9 mouse cellular contexts compared by ENCODE assay signal in the genomic region with DNA sequence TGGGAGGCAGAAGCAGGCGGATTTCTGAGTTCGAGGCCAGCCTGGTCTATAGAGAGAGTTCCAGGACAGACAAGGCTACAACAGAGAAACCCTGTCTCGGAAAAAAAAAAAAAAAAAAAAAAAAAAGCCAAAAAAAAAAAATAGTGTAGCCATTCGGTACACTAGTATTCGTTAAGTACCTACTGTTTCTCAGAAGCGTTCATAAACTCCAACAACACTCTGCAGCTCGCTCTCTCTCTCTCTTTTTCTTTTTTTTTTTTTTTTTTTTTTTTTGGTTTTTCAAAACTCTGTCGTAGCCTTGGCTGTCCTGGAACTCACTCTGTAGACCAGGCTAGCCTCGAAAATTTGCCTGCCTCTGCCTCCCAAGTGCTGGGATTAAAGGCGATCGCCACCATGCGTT. TPM values are rescaled to one million over a fixed set of nuclear protein-coding genes. Genes with fewer than 3 reads are reported as not detected.
"Had no signal": no experiment of that assay in that cellular context is flagged by ENCODE, and none has a peak within 500 bp of the region (broad histone marks: within the 10 kb centered on the region; RNA-seq: fewer than 3 reads in every experiment).

No protein-coding gene starts in this region.

RNA-seq across cellular contexts. Expression of gene Cort, which starts 26.1 kb away (rescaled TPM):
- polyA plus RNA-seq: lung, adult 2 months; macrophage; myocyte; neural tube, embryonic 11.5 days; neural tube, embryonic 13.5 days; neural tube, embryonic 15.5 days; small intestine, adult 2 months; stomach, embryonic 16.5 days; thymus, postnatal 0 days had no signal
